Mouse (Mus musculus) left cerebral cortex, postnatal 14 days (tissue): Measurements from ENCODE around the gene Hba-a2. TPM values are rescaled to one million over a fixed set of nuclear protein-coding genes. Genes with fewer than 3 reads are reported as not detected.
"Not testable (repeated sequence)": the region's sequence is repeated elsewhere in the genome, so short reads cannot be mapped to it uniquely, and the experiment has no call there.

Experiments used
- DNase-seq, 2 experiments: peaks; one replicate each; pipeline ENCODE4 v3.0.0; 2021 to 2022; ENCODE audit warnings: low spot score in 2 of 2, mixed read lengths in 1 of 2
- intact Hi-C: fragments of 180-260 bp; cut with DNase I; formaldehyde crosslinking; loops from one replicate; pipeline ENCODE4 v1.15.1; 2025
- total RNA-seq, 2 experiments: library from RNA; stranded (reverse); gene quantifications; 2 replicates each; pipeline ENCODE4 v1.2.3; 2021

The Hba-a2 gene
- total RNA-seq, 2 experiments from 2014 or later: 768 to 806 TPM

DNA sequence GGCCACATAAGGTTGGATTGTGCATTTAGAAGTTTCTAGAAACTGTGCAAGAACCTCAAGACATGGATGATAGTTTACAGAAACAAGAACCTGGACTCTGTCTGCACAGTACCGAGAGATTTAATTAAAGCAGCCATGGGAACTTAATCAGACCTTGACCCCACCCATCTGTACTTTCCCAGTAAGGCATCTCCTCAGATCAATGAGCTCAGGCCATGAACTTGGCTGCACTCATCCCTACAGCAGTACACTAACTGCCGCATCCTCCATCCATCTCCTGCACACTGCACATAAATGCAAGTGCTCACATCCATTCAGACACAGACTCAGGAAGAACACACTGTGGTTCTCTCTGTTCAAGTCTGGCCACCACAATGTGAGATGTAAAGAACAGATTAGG, 15.6 kb upstream of the Hba-a2 start:
- intact Hi-C loops: loop anchor here (10.0 kb wide), 1 partner anchor 54 kb away; no protein-coding TSS in a partner anchor
- DNase-seq: no peak

- DNase-seq: no peak
- intact Hi-C loops: loop anchor here (10.0 kb wide), 1 partner anchor 53 kb away; no protein-coding TSS in a partner anchor
Observed at GRCm38 (mm10) chr11:32281416-32282144, 14.7 kb upstream of the Hba-a2 start.

DNA sequence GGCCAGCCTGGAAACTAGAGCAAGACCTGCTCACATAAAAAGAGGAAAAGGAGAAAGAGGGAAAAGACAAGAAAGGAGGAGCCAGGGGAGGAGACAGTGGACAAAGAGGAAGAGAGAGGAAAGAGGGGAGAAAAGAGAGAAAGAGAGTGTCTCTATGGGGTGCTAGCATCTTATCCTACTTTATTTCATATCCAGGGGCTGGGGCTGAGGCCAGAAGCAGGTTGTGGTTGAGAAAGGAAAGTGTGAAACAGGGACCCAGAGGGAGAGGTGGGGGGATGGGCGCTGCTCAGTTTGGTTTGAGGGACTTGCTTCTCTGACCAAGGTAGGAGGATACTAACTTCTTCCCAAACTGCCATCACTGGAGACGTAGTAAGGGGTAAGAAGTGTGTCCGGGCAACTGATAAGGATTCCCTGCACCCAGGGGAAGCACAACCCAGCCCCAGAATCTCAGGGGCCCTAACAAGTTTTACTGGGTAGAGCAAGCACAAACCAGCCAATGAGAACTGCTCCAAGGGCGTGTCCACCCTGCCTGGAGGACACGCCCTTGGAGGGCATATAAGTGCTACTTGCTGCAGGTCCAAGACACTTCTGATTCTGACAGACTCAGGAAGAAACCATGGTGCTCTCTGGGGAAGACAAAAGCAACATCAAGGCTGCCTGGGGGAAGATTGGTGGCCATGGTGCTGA, 13.1 kb upstream of the Hba-a2 start, which contains the start of gene Hba-a1:
Gene Hba-a1 (plus strand): TSS at position 421 of the 687 bp plus-strand sequence.
- DNase-seq: not testable (repeated sequence)

GRCm38 (mm10) chr11:32284582-32284981, 11.7 kb upstream of the Hba-a2 start:
- intact Hi-C loops: loop anchor here (10.0 kb wide), 1 partner anchor 50 kb away; no protein-coding TSS in a partner anchor
- DNase-seq: not testable (repeated sequence)

More for the DNA sequence above, 13.1 kb upstream of the Hba-a2 start, which contains the start of gene Hba-a1:
- intact Hi-C loops: loop anchor here (10.0 kb wide), 1 partner anchor 52 kb away; no protein-coding TSS in a partner anchor

GRCm38 (mm10) chr11:32285031-32285775, 11.1 kb upstream of the Hba-a2 start:
- no peak for DNase-seq
- intact Hi-C loops: loop anchor here (10.0 kb wide), 1 partner anchor 50 kb away; no protein-coding TSS in a partner anchor

- intact Hi-C loops: loop anchor here (10.0 kb wide), 1 partner anchor 49 kb away; no protein-coding TSS in a partner anchor
- not testable (repeated sequence) for DNase-seq
Observed at GRCm38 (mm10) chr11:32285887-32286286, 10.4 kb upstream of the Hba-a2 start.

- intact Hi-C loops: loop anchor here (10.0 kb wide), 1 partner anchor 48 kb away; no protein-coding TSS in a partner anchor
- peak; percentile 87 for DNase-seq
Observed at GRCm38 (mm10) chr11:32286695-32287492, 9.4 kb upstream of the Hba-a2 start, which contains the start of gene Hbq1b. Gene Hbq1b (plus strand): TSS chr11:32286965.

DNA sequence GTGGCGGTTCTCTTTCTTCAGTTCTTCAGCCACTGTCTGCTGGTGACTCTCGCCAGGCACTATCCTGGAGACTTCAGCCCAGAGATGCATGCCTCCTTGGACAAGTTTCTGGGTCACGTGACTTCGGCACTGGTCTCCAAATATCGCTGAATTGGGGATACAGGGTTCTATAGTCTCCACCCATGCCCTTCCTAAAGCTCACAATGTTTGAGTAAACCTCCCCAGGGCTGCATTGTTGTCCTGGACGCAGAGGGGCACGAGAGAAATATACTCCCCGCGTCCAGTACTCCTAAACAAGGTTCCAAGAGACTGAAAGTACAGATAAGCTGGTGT, 8.8 kb upstream of the Hba-a2 start:
- intact Hi-C loops: loop anchor here (10.0 kb wide), 1 partner anchor 47 kb away; no protein-coding TSS in a partner anchor
- no peak for DNase-seq

GRCm38 (mm10) chr11:32292819-32293218, 3.5 kb upstream of the Hba-a2 start:
- DNase-seq, intact Hi-C loops: not testable (repeated sequence)

DNA sequence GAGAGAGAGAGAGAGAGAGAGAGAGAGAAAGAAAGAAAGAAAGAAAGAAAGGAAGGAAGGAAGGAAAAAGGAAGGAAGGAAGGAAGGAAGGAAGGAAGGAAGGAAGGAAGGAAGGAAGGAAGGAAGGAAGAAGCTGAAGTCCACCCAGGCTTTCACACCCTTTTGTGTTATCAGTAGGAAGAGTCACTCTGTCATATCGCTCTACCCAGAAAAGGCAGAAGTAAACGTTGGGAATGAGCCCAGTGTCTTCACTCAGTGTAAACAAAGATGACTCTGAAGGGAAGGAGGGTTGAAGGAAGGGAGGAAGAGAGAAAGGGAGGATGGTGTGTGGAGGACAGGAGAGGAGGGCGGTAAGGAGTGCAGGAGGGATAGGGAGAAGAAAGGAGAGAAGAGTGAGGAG, 2.8 kb upstream of the Hba-a2 start:
- DNase-seq, intact Hi-C loops: not testable (repeated sequence)

DNA sequence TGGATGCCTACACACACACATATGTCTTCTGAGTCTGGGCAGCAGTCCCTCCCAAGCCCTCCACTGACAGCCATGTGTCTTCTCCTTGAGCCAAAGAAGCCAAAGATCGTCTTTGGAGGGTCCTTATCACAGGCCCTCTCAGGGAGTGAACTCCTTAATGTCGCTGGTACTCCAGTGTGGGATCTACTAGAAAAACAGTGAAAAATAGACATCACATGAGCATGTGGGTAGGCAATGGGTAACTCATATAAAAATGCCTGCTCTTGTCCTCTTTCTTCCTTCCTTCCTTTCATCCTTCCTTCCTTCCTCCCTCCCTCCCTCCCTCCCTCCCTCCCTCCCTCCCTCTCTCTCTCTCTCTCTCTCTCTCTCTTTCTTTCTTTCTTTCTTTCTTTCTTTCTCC, 1.1 kb downstream of the Hba-a2 start:
- intact Hi-C loops: not testable (repeated sequence)

GRCm38 (mm10) chr11:32297866-32298531, 1.7 kb downstream of the Hba-a2 start:
- intact Hi-C loops: no loop called here

More for the DNA sequence above, 1.1 kb downstream of the Hba-a2 start:
- not testable (repeated sequence) for DNase-seq

GRCm38 (mm10) chr11:32298532-32298918, 2.2 kb downstream of the Hba-a2 start:
- no peak for DNase-seq
- intact Hi-C loops: no loop called here

More at GRCm38 (mm10) chr11:32297866-32298531, 1.7 kb downstream of the Hba-a2 start:
- DNase-seq: no peak

DNA sequence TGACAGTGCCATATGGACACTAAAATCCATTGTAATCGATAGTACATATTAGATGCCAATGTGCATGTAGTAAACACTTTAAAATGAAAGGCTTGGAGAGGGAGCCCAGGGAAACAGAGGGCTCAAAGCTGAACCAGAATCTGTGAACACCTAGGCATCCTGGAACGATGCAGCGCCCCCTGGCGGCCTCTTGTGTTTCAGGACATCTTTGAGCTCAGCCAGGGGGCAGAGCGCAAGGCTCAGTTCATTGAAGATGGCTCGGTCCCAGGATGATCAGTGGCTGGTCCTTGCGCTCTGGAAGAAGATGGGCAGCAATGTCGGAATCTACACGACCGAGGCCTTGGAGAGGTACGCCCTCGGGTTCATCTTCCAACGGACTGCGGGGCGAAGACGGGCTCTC, 3.6 kb downstream of the Hba-a2 start, which contains the start of gene Hbq1a:
Gene Hbq1a (plus strand): TSS at position 205 of the 400 bp plus-strand sequence.
- intact Hi-C loops: not testable (repeated sequence)
- DNase-seq: peak; percentile 73 to 76

- no peak for DNase-seq
- intact Hi-C loops: no loop called here
Observed at GRCm38 (mm10) chr11:32300279-32301267, 4.3 kb downstream of the Hba-a2 start.

DNA sequence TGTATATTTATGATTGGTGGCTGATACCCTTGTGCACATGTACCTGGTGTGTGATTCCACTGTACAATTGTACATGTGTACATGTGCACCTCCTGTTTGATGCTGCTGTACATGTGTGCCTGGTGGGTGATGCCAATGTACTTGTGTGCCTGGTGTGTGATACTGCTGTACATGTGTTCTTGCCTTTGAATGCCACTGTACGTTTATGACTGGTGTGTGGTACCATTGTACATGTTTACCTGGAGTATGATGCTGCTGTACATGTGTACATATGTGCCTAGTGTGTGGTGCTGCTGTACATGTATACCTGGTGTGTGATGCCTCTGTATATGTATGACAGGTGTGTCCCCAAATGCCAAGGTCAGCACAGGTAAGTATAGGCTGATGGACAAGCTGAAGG, 5.2 kb downstream of the Hba-a2 start:
- no peak for DNase-seq
- intact Hi-C loops: no loop called here
